Mouse (Mus musculus) CD4-positive, CD25-positive, alpha-beta regulatory T cell, adult 2 months (primary cell): Measurements from ENCODE around the gene Mib2.
"Not testable (repeated sequence)": the region's sequence is repeated elsewhere in the genome, so short reads cannot be mapped to it uniquely, and the experiment has no call there.

Experiments
- DNase-seq: peaks from one replicate; pipeline ENCODE4 v3.0.0-alpha.2; 2012; ENCODE audit warnings: low read depth, low spot score

Gene Mib2

DNA sequence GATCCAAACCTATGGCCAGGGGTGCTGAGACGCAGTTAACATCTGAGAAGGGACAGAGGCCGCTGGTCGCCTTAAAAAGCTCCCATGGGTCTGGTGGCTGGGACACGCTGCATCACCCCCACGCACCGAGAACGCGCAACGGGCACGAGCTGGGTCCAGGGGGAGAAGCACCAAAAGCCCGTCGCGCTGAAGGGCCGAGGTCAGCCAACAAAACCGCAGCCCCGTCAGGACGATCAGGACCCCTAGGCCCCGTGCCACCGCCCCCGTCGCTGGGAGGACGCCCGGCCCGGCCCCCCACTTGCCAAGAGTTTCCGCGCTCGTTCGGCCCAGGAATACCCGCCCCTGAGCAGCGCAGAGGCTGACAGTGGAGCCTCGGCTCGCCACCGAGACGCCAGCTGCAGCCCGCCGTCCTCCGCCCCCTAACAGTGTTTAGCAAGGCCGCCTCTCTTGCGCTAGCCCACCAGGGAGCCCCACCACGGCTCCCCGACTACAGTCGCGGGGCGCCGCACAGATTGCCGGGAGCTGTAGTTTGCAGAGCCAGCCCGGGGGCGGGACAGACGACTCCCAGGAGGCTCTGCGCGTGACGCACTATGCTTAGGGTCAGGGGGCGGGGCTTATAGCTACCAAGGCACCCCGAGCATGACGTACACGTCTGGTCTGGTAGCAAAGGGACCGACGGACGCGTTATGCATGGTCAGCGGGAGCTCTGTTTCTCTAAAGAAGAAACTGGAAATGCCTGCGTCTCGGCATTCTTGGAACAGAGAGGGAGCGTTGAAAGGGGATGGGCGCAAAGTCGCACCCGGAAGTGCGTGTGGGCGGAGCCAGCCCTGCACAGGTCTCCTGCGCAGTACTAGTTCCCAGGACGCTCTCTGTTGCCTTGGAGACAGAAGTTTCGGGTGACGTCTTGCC is at the start of gene Mib2:
TSS of gene Mib2 (minus strand) at position 510 of the 909 bp plus-strand sequence.
- peak; percentile 98 for DNase-seq

DNA sequence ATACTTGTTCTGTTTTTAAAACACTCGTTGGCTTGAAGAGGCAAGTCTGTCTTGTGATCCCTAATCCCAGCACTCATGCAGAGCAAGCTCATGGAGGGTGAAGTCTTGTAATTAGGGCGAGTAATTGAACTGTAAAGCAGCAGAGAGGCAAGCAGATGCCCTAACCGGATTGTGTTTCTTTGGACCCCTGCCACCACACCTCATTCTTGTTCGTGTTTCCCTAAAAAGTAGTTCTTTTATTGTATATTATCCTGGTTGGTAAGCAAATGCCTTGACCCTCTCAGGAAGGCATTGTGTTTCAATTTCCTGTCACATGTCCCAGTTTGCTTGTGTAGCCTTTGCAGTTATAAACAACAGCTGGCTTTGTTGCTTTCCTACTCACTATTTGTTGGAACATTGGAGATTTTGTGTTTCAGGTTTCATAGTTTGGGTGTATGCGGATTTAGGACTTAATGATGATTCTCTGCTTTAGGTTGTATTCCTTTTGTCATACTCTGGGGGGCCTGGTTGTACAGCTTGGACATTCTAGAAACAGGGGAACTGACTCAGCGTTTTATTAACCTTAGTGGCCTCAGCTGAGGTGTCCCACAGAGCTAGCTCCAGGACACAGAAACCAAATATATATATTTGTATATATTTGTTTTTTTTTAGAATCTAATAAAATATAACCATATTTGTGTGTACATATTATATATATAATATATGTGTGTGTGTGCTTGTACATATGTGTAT is 41.7 kb upstream of the Mib2 start:
- no peak for DNase-seq

DNA sequence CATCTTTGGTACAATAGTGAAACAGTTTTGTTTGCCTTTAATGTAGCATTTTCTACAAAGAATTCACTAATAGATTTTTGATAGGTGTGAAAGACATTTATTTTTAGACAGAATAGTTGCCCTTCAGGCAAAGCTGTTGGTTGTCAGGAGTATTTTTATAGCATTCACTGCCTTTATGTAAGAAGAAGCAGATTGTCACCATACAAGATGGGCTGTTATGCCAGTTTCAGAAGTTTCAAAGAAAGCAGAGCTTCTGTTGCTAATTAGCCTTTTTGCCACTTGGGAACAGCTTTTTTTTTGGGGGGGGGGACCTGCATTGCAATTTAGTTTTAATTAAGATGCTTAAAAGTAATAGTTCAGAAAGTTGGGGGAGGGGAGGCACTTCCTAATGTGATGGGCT is 40.0 kb upstream of the Mib2 start:
- no peak for DNase-seq

DNA sequence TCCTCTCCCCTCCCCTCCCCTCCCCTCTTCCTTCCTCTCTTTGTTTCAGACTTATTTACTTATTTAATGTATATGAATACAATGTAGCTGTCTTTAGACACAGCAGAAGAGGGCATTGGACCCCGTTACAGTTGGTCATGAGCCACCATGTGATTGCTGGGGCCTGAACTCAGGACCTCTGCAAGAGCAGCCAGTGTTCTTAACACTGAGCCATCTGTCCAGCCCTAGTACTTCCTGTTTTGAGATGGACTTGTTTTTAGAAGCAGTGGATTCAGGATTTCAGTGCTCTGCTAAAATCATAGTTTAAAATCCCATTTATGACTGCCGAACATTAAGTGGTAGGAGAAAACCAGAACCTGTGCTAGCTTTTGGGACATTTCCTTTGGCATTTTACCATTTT is 39.6 kb upstream of the Mib2 start:
- DNase-seq = no peak

DNA sequence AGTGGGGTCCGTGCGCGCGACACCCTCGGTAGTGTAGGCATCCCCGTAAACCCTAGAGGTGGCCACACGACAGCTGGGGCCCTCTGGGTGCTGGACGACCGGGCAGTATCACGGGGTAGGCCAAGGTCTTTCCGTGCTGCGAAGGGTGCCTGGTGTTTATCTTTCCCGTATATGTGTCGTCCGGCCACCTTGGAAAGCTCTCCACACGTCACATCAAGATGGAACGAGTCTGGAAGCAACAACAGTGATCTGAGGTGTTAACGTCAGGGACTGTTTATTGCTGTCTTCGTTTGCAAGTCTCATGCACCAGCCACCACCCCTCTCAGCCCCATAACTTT is 36.6 kb upstream of the Mib2 start:
- peak; percentile 69 for DNase-seq

DNA sequence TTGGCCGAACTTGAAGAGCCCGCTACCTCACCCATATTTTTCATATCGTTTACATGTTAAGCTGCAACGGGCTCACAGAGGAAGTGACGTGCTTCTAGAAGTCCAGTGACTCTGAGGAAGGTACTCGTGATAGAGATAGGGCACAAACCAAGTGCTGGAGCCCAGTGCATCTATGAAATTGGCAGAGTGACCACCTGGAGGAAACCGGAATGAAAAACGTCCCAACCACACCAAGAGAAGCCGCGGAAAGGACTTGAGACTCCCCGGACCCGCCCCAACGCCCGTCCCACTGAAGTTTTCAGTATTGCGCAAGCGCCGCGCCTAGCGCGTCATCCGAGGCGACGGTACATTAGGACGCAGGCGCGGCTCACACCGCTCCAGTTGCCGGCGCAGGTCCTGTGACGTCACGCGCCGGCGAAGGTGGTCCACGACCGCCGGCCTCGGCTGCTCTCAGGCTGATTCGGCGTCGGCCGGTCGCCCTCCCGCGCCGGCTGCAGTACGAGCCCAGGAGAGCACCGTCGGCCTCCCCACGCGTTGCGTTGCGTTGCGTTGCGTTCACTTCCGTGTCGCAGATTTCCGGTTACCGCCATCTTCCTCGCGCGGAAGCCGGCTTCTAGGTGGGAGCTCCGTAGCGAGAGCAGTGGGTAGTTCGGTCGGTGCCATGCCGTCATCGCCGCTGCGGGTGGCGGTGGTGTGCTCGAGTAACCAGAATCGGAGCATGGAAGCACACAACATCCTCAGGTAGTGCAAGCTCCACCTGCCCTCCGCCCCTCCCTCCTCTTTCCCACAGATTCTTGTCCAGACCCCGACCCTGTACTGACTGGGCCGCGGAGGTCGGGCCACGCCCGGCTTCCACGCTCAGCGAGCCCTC is 36.0 kb upstream of the Mib2 start, which contains the start of gene Ssu72:
TSS of gene Ssu72 (plus strand) at position 80 of the 871 bp plus-strand sequence.
- peak; percentile 97 for DNase-seq

DNA sequence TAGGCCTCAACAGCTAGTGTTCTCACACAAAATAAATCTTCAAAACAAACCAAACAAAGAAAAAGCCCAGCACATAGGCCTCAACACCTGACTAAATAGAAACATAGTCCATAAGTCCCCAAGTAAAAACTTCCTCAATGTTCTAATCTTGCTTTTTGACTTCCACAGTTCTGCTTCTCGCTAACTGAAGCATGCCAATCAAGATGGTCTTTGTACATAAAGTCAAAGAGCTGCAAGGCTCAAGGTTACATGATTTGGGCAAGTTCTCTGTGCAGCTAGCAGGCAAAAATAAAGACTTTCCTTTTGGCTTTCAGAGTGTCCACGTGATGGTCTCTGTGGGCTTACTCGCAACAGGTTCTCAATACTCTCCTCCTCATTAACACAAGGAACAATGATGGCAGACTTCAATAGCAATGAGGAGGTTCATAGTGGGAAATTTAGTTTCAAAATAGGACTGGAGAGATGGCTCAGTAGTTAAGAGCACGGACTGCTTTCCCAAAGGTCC is 34.5 kb upstream of the Mib2 start:
- no peak for DNase-seq

DNA sequence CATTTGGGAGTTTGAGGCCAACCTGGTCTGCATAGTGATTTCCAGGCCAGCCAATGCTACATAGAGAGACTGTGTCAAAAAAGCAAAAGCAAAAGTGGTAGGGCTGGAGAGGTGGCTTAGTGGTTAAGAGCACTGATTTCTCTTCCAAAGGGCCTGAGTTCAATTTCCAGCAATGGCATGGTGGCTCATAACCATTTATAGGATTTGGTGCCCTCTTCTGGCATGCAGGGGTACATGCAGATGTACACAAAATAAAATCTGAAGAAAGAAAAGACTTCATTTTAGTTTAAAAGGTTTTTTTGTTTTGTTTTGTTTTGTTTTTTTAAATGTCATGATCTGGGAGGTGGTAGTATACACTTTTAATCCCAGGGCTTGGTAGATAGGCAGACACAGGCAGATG is 31.4 kb upstream of the Mib2 start:
- DNase-seq = peak; percentile 76

DNA sequence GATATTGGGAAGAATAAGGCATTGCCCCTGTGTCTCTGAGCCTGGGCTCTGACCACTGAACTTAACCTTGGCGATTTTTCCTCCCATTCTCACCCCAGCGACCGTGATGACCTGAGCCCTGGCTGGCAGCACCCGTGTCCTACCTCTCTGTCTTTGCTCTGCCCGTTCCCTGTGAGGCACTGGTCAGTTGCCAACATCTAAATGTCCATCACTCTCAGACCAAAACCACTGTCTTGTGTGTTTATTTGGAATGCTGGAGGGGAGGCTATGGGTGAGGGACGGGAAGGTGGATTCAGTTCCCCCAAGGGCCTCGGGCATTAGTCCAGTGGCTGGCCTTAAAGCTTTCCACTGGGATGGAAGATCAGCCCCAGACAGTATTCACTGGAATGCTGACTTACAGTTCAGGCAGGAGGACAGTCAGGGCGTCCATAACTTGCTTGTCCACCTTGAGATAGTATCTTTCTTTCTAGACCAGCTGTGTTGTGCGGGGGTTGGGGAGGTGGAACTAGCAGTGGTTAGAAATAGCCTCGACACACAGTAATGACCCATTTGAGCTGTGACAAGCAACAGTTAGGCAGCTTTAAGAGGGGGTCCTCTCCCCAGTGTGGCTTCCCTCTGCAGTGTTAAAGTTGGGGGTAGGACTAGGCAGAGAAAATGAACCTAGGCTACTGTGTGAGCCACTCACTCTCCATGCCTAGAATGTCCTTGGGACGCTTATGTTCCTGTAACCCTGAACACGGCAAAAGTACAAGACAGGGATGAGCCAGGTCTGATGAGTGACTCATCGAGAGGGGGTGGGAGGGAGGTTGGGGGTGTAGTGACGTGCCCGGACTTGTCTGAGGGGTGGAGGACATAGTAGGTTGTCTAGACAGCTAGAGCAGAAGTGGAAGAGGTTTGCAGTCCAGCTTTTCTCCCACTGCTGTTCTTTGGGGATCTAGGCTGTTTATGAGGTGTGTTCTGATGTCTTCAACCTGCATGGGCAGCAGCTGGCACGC is 27.6 kb upstream of the Mib2 start:
- DNase-seq = no peak

DNA sequence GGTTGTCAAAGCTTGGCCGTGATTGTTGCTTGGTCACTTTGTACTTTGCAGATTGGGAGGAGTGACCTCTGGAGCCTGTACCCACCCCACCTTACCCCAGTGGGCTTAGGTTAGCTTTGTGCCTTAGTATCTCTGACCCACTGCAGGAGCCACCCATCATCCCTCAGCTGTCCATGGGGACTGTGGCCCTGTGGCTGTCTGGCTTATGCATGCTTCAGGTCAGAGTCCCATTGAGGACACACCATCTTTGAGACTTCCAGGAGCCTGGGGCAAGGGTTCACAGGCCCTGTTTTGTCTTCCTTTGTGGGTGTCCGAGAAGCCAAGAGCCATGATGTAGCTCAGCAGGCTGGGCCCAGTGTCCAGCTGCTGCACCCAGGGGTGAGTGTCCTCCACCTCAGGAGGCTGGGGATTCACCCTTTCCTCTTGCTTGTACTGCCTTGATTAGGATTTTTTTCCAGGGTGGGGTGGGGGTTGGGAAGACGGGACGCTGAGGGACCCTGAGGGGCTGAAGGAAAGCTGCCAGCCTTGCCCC is 26.6 kb upstream of the Mib2 start:
- no peak for DNase-seq

DNA sequence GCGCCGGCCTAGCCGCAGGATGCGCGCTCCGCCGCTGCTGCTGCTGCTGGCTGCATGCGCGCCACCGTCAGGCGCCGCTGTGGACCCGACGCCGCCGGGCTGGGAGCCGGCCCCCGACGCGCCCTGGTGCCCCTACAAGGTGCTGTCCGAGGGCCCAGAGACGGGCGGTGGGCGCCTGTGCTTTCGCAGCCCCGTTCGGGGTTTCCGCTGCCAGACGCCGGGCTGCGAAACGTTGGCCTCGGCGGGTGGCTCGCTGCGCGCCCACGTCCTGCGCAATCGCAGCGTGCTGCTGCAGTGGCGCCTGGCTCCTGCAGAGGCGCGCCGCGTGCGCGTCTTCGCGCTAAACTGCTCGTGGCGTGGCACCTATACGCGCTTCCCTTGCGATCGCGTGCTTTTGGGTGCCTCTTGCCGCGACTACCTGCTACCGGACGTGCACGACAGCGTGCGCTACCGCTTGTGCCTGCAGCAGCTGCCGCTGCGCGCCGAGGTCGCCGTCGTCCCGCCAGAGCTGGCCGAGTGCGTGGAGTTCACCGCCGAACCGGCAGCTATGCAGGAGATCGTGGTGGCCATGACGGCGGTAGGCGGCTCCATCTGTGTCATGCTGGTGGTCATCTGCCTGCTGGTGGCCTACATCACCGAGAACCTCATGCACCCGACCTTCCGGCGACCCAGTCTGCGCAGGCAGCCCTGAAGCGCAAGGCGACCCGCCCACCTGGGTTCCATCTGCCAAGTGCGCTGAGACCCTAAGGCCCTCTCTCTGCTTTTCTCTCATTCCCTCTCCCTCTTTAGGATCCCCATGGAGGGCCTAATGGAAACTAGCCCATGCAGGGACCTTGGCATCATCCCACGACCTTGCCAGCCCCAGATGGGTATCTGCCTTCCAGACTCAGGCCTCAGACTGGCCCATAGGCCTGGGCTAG is 25.7 kb upstream of the Mib2 start:
- DNase-seq = peak; percentile 92

DNA sequence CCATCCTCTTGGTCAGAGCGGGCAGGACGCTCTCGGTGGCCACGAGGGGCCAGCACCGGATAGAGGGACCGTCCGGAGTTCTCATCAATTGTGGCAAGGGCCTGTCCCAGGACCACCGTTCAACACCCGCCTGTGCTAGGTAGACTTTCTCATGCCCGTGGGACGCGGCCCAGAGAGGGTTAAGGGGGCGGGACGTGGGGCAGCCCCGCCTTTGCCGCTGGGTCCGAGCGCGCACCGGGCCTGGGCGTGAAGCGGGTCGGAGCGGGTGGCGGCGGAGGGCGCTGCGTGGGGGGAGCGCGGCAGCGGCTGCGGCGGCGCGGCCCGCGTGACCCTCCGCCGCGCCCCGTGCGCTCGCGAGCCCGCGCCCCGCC is 25.1 kb upstream of the Mib2 start, which contains the start of gene Fndc10:
TSS of gene Fndc10 (plus strand) at position 232 of the 371 bp plus-strand sequence.
- no peak for DNase-seq

DNA sequence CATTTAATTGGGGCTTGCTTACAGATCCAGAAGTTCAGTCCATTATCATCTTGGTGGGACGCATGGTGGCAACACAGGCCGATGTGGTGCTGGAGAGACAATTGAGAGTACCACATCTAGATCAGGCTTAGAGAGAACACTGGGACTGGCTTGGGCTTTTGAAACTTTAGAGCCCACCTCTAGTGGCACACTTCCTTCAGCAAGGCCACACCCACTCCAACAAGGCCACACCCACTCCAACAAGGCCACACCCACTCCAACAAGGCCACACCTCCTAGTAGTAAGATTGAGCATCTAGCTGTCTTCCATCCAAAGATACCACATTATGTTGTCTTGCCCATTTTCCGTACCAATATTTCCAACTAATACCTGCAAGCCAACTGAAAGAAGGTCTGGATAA is 23.4 kb upstream of the Mib2 start:
- DNase-seq = no peak

DNA sequence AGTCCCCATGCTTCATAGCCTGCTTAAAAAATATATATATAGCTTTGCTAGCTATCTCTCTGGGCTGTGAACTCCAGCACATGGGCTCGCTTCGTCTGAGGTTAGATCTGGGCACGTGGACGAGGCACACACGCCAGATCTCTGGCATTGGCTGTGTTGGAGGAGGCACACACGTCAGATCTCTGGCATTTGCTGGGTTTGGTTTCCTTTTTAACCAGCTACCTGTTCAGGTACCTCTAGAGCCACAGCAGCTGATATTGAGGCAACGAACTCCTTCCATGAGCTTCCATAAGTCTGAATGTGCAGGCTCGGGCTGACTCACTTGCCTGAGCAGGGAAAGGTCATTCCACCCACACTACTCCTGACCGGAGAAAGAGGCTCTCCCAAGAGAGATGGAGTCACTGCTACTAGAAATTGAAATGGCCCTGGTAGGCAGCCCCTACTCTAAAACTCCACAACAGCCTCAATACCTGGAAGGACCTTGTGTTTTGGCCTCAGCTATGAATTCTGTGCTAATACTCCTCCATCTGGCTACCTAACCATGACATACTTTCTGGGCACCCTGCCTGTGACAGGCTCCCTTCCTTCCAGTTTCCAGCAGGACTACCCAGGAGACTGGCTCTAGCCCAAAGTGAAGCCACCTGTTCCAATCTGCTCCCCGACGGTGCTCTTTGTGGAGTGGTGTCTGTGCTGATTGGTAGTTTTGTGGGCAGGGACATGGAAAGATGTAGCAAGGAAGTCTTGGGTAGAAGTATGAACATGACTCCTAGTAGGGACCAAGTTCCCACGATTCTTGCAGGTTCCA is 21.8 kb upstream of the Mib2 start:
- no peak for DNase-seq

DNA sequence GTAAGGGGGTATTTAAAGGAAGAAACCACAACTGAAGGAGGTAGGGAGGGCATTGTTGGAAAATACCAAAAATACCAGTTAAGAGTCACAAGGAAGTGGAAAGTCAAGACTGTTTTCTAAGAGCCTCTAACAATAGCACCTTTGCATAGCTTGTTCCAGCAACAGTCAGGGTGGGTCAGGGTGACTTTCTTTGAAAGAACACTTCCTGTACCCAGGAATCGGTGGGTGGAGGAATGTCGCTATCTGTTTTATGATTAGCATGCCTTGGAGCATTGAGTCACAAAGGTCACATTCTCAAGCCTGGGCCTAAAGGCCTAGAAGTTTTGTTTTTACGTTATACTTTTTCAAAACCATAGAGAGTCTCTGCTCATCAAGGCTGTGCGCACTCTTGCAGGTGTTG is 18.8 kb upstream of the Mib2 start:
- not testable (repeated sequence) for DNase-seq

DNA sequence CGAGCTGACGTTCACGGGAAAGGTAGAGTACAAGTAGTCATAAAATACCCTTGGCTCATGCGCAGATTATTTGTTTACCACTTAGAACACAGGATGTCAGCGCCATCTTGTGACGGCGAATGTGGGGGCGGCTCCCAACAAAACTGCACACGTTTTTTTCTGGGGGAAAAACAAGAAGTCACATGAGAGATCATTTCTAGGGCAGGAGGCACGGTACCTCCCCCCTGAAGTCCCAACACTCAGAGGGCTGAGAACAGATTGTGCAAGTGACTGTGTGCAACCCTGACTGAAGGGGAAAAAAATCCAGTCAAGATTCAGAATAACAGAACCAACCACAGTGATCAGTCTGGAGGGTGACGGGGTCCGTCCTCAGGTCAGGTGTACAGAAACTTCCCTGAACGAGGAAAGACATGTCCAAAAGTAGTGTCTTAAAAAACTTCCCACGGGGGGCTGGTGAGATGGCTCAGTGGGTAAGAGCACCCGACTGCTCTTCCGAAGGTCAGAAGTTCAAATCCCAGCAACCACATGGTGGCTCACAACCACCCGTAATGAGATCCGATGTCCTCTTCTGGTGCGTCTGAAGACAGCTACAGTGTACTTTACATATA is 14.8 kb upstream of the Mib2 start:
- DNase-seq = not testable (repeated sequence)

DNA sequence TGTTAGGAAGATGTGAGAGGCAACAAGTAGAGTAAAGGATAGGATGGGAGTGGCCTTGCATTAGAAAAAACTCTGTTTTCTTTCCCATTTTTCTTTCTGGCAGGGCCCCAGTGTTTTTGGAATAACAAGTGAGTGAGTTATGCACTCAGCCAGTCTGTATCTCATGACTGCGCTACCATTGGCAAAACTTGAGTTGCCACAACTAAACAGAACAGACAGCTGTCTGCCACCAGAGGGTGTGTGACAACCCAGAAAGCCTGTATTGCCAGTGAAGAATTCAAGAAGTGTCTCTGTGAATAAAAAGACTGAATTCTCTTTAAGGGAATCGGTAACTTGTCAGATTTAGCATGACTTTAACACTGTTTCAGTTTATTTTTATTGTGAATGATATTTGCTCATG is 7.0 kb upstream of the Mib2 start:
- peak; percentile 66 for DNase-seq

DNA sequence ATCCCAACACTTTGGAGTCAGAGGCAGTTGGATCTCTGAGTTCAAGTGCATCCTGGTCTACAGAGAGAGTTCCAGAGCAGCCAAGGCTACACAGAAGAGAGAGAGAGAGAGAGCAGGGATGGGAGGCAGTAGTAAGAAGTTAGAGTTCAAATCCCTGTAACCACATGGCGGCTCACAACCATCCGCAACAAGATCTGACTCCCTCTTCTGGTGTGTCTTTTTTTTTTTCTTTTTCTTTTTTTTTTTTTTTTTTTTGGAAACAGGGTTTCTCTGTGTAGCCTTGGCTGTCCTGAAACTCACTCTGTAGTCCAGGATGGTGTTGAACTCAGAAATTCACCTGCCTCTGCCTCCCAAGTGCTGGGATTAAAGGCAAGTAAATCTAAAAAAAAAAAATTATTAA is 3.1 kb upstream of the Mib2 start:
- DNase-seq = no peak
